Mouse (Mus musculus) liver, postnatal 0 days (tissue): ENCODE measurements around the gene Olfr142.
"Not testable (repeated sequence)": the region's sequence is repeated elsewhere in the genome, so short reads cannot be mapped to it uniquely, and the experiment has no call there.

Experiments
- CTCF ChIP-seq: sonication (generic); IDR thresholded peaks from 2 replicates; pipeline ENCODE4 v1.5.1; 2016; ENCODE audit warnings: antibody characterized with exemption, low read depth
- EP300 ChIP-seq: IDR thresholded peaks from 2 replicates; pipeline ENCODE4 v1.6.1; 2016; ENCODE audit warnings: antibody characterized with exemption, low read depth, mild to moderate bottlenecking

GRCm38 (mm10) chr2:90224393-90224792 lies 33.0 kb downstream of the Olfr142 start, which contains the start of gene Olfr1506:
- not testable (repeated sequence) for TF ChIP-seq CTCF, EP300
